Mouse (Mus musculus): ENCODE results near the gene Mtor. TPM values are rescaled to one million over a fixed set of nuclear protein-coding genes. Genes with fewer than 3 reads are reported as not detected.

Gene Mtor
- polyA plus RNA-seq, 1 experiment from 2014 or later, result 16.3 TPM

DNA sequence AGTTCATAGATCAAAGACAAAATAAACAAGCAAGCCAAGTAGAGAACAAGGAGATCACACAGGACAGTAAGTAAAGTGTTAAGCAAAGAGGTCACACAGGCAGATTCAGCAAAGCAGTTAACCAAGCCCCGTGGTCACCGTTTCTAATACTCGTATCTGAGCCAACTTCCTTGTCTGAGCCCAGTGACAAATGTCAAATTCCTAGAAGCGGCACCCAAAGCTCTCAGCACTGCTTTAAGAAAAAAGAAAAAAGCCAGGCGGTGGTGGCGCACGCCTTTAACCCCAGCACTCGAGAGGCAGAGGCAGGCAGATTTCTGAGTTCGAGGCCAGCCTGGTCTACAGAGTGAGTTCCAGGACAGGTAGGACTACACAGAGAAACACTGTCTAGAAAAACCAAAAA is 138.2 kb downstream of the Mtor start:
- Histone ChIP-seq H3K9me3 (ENCODE audit: low read length) (no peaks in the 10 kb centered on the region), H3K9ac (replicated peaks; ENCODE audit: low read length) (no peak overlapping the region), H3K36me3 (ENCODE audit: insufficient read depth, low read length) (peaks cover 14% of the 10 kb centered on the region; the same call in 1 of the 2 replicates), H3K27ac (ENCODE audit: low read length) (no peak overlapping the region), H3K4me3 (ENCODE audit: low read length) (no peak overlapping the region), H3K4me2 (replicated peaks; ENCODE audit: low read depth, low read length) (no peak overlapping the region), H3K27me3 (ENCODE audit: insufficient read depth, low read length) (no peaks in the 10 kb centered on the region), H3K4me1 (ENCODE audit: insufficient read depth, low read length) (0 out of 2 replicates have a peak, but pooled peaks cover 3% of the 10 kb centered on the region)
- WGBS, result 75% methylated on average over 9 of the region's 9 CpGs
- ATAC-seq (ENCODE audit: low FRiP score, low TSS enrichment), result no peak

DNA sequence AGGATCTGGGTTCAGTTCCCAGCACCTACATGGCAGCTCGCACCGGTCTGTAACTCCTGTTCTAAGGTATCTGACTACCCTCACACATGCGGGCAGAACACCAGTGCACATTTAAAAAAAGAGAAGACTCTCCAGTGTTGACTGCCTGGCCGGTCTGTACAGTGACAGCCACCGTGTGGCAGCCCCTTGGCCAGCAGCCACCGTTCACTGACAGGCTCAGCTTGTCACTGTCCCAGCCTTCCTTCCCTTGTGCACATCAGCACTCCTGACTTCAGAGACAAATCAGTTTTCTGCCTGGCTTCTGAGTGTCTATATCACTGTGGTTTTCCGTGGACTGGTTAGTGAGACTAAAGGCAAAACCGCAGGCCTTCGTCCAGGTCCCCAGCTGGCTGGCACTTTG is 140.4 kb downstream of the Mtor start:
- H3K4me1 ChIP-seq (ENCODE audit: insufficient read depth, low read length), result peaks cover 14% of the 10 kb centered on the region
- H3K4me3 ChIP-seq (ENCODE audit: low read length), result no peak overlapping the region
- H3K27me3 ChIP-seq (ENCODE audit: insufficient read depth, low read length), result no peaks in the 10 kb centered on the region
- no peaks in the 10 kb centered on the region for H3K9me3 ChIP-seq (ENCODE audit: low read length)
- H3K4me2 ChIP-seq (replicated peaks; ENCODE audit: low read depth, low read length), result no peak overlapping the region
- H3K9ac ChIP-seq (replicated peaks; ENCODE audit: low read length), result no peak overlapping the region
- ATAC-seq (ENCODE audit: low FRiP score, low TSS enrichment), result no peak
- 82% methylated on average over 9 of the region's 9 CpGs for WGBS
- peaks cover 5% of the 10 kb centered on the region for H3K36me3 ChIP-seq (ENCODE audit: insufficient read depth, low read length)
- no peak overlapping the region for H3K27ac ChIP-seq (ENCODE audit: low read length)

DNA sequence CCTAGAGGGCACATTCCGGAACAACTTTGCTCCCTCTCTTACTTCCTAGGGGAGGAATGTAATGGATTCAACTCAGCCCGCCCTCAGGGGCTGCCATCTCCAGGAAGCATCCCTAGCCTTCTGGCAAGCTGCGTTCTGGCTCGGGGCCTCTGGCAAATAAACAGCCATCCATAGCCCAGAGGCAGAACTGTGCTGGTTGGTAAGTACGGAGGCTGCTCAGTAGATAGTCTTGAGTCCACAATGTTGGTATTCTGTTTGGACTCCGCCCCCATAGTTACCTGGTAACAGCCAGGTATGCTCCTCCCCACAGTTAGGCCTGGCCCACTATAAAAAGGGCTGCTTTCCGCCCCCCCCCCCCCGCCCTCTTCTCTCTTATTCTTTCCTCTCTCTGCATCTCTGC is 141.2 kb downstream of the Mtor start:
- Histone ChIP-seq H3K27me3 (ENCODE audit: insufficient read depth, low read length) (no peaks in the 10 kb centered on the region), H3K4me2 (replicated peaks; ENCODE audit: low read depth, low read length) (no peak overlapping the region), H3K9ac (replicated peaks; ENCODE audit: low read length) (no peak overlapping the region), H3K9me3 (ENCODE audit: low read length) (no peaks in the 10 kb centered on the region), H3K4me3 (ENCODE audit: low read length) (no peak overlapping the region), H3K27ac (ENCODE audit: low read length) (no peak overlapping the region), H3K4me1 (ENCODE audit: insufficient read depth, low read length) (peaks cover 14% of the 10 kb centered on the region), H3K36me3 (ENCODE audit: insufficient read depth, low read length) (peaks cover 13% of the 10 kb centered on the region)
- ATAC-seq (ENCODE audit: low FRiP score, low TSS enrichment), result no peak
- WGBS, result 59% methylated on average over 6 of the region's 8 CpGs

DNA sequence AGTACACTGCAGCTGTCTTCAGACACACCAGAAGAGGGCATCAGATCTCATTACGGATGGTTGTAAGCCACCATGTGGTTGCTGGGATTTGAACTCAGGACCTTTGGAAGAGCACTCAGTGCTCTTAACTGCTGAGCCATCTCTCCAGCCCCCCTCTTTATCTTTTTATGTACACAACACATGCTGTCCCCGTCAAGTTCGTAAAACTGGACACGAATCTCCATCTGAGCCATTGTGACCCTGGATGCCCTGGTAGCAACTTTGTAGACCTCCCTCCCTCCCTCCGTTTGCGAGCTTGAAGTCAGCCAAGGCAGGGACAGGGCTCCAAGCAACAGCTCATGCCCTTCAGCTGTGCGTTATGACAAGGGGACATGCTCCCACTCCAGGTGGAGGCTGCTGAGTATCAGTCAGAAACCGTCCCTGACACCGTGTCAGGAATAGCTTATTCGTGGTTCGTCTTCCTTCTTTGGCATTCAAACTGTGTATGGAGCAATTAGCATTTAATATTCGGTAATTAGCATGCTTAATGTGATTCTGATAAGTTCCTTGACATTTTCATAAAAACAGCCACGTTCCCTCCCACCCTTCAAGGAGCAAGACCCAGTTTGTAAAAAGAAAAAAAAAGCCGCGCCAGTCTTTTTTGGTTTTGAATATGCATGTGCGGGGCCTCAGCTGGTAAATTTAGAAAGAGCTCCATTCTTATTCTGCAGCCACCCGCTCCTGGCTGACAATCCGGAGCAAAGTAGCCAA is 142.2 kb downstream of the Mtor start:
- Histone ChIP-seq H3K27me3 (ENCODE audit: insufficient read depth, low read length) (no peaks in the 10 kb centered on the region), H3K4me2 (replicated peaks; ENCODE audit: low read depth, low read length) (peak overlapping the region; percentile 66), H3K27ac (ENCODE audit: low read length) (peak overlapping the region; percentile 76), H3K36me3 (ENCODE audit: insufficient read depth, low read length) (peaks cover 23% of the 10 kb centered on the region), H3K9ac (replicated peaks; ENCODE audit: low read length) (peak overlapping the region; percentile 69), H3K4me1 (ENCODE audit: insufficient read depth, low read length) (peaks cover 14% of the 10 kb centered on the region), H3K9me3 (ENCODE audit: low read length) (no peaks in the 10 kb centered on the region), H3K4me3 (ENCODE audit: low read length) (peak overlapping the region; percentile 95)
- WGBS, result 3% methylated on average over 18 of the region's 18 CpGs
- no peak for ATAC-seq (ENCODE audit: low FRiP score, low TSS enrichment)

DNA sequence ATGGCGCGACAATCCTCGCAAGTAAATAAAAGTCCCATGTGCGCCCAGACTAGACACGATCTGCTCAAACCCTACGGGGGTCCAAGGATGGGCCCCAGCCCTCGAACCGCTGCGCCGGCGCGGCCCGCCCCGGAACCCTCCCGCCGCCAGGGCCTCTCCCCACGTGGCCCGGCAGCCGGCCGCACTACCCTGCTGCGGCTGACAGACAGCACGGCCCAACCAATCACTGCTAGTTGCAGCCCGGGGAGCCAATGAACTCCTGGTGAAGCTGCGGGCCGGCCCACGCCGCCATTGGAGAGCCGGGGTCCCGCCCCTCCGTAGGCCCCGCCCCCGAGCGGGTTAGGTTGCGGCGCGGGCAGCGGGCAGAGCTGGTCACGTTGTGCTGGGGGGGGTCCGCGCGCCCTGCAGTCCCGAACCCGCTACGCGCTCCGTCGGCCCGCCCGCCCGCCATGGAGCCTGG is 142.8 kb downstream of the Mtor start, which contains the start of gene Srm:
Gene Srm (plus strand): TSS at position 333 of the 460 bp plus-strand sequence.
- H3K4me3 ChIP-seq (ENCODE audit: low read length), result peak within 1 kb of the TSS; percentile 95
- under 1% methylated on average over 39 of the region's 50 CpGs for WGBS
- ATAC-seq (ENCODE audit: low FRiP score, low TSS enrichment), result peak; percentile 100
- peak within 1 kb of the TSS; percentile 96 for H3K4me2 ChIP-seq (replicated peaks; ENCODE audit: low read depth, low read length)
- H3K27me3 ChIP-seq (ENCODE audit: insufficient read depth, low read length), result no peaks in the 10 kb centered on the region
- no peaks in the 10 kb centered on the region for H3K9me3 ChIP-seq (ENCODE audit: low read length)
- H3K27ac ChIP-seq (ENCODE audit: low read length), result peak within 1 kb of the TSS; percentile 76
- peak within 1 kb of the TSS; percentile 87 for H3K9ac ChIP-seq (replicated peaks; ENCODE audit: low read length)
- H3K36me3 ChIP-seq (ENCODE audit: insufficient read depth, low read length), result peaks cover 29% of the 10 kb centered on the region
- H3K4me1 ChIP-seq (ENCODE audit: insufficient read depth, low read length), result peaks cover 14% of the 10 kb centered on the region

DNA sequence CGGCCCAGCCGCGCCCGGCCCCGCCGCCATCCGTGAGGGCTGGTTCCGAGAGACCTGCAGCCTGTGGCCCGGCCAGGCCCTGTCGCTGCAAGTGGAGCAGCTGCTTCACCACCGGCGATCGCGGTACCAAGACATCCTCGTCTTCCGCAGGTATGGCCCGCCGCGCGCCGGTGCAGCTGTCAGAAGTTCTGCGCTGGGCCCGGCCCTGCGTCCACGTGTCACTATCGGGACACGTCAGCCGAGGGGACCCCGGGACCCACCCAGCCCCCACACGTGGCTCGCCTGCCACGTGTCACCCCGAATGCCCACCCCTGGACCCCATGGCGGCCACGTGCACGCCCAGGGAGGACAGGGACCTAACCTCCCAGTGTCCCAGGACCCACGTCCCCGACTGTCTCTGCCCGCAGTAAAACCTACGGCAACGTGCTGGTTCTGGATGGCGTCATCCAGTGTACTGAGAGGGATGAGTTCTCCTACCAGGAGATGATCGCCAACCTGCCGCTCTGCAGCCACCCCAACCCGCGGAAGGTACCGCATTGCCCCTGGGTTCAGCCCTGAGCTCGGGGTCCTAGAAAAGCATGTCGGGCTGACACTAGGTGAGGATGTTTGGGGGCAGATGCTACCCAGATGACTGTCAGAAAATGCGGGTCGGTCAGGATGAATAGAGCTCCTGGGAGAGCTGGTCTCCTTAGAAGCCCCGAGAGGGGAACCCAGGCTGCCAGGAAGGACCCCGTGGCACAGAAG is 143.4 kb downstream of the Mtor start:
- H3K9me3 ChIP-seq (ENCODE audit: low read length), result no peaks in the 10 kb centered on the region
- peak overlapping the region; percentile 96 for H3K4me2 ChIP-seq (replicated peaks; ENCODE audit: low read depth, low read length)
- peaks cover 14% of the 10 kb centered on the region for H3K4me1 ChIP-seq (ENCODE audit: insufficient read depth, low read length)
- H3K27ac ChIP-seq (ENCODE audit: low read length), result no peak overlapping the region
- H3K36me3 ChIP-seq (ENCODE audit: insufficient read depth, low read length), result peaks cover 35% of the 10 kb centered on the region
- H3K9ac ChIP-seq (replicated peaks; ENCODE audit: low read length), result peak overlapping the region; percentile 87
- ATAC-seq (ENCODE audit: low FRiP score, low TSS enrichment), result peak; percentile 44
- peak overlapping the region; percentile 95 for H3K4me3 ChIP-seq (ENCODE audit: low read length)
- under 1% methylated on average over 53 of the region's 53 CpGs for WGBS
- H3K27me3 ChIP-seq (ENCODE audit: insufficient read depth, low read length), result no peaks in the 10 kb centered on the region

DNA sequence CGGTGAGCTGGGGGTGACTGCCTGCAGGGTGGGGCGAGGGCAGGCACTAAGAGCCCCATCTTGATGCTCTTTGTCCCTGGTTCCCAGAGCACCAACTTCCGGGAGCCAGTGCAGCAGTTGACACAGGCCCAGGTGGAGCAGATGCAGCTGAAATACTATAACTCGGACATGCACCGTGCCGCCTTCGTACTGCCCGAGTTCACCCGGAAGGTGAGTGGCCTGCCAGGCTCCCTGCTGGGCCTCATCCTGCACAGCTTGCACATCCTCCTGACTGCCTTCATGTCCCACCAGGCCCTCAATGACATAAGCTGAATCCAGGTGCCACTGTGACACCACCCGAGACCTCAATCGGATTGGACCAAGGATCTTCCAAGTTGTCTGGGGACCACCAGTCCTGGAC is 145.6 kb downstream of the Mtor start:
- Histone ChIP-seq H3K4me2 (replicated peaks; ENCODE audit: low read depth, low read length) (no peak overlapping the region), H3K9ac (replicated peaks; ENCODE audit: low read length) (no peak overlapping the region), H3K4me1 (ENCODE audit: insufficient read depth, low read length) (peaks cover 14% of the 10 kb centered on the region), H3K36me3 (ENCODE audit: insufficient read depth, low read length) (peaks cover 55% of the 10 kb centered on the region), H3K27me3 (ENCODE audit: insufficient read depth, low read length) (no peaks in the 10 kb centered on the region), H3K27ac (ENCODE audit: low read length) (no peak overlapping the region), H3K4me3 (ENCODE audit: low read length) (no peak overlapping the region), H3K9me3 (ENCODE audit: low read length) (peaks cover 6% of the 10 kb centered on the region)
- 92% methylated on average over 11 of the region's 11 CpGs for WGBS
- no peak for ATAC-seq (ENCODE audit: low FRiP score, low TSS enrichment)

DNA sequence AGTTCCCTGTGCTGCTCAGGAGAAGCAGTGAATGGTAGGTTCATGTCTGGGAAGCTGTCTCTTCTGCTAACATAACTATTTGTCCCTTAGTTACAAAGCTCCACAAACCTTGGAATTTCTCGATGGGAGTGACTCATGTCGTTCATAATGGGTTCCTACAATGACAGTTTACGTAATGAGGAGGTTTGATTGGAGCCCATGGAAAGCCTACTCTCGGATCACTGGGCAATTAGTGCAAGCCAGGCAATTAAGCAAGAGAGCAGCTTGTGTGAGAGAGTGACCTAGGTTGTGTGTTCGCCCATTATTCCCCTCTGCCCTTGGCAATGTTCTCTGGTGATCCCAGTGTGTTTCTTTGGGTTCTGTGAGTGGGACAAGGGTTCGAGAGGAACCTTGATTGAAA is 147.5 kb downstream of the Mtor start:
- Histone ChIP-seq H3K9me3 (ENCODE audit: low read length) (peaks cover 9% of the 10 kb centered on the region), H3K4me3 (ENCODE audit: low read length) (no peak overlapping the region), H3K4me1 (ENCODE audit: insufficient read depth, low read length) (peaks cover 10% of the 10 kb centered on the region), H3K27me3 (ENCODE audit: insufficient read depth, low read length) (no peaks in the 10 kb centered on the region), H3K9ac (replicated peaks; ENCODE audit: low read length) (no peak overlapping the region), H3K27ac (ENCODE audit: low read length) (no peak overlapping the region), H3K36me3 (ENCODE audit: insufficient read depth, low read length) (peaks cover 62% of the 10 kb centered on the region), H3K4me2 (replicated peaks; ENCODE audit: low read depth, low read length) (no peak overlapping the region)
- 92% methylated on average over 6 of the region's 6 CpGs for WGBS
- ATAC-seq (ENCODE audit: low FRiP score, low TSS enrichment), result no peak

DNA sequence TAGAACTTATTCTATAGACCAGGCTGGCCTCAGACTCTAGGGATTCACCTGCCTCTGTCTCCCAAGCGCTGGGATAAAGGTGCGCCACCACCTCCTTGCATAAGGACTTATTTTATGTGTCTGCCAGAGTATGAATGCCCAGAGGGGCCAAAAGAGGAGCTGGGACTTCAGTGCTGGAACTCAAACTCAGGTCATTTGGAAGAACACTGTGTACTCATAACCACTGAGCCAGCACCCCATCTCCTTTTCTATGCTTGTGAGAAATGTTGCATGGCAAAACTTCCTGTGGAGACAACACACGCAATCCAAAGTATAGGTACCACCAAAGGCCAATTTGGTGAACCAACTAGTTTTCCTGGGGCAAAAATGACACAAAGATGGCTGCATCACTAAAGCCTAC is 148.3 kb downstream of the Mtor start:
- no peak for ATAC-seq (ENCODE audit: low FRiP score, low TSS enrichment)
- no peaks in the 10 kb centered on the region for H3K27me3 ChIP-seq (ENCODE audit: insufficient read depth, low read length)
- H3K27ac ChIP-seq (ENCODE audit: low read length), result no peak overlapping the region
- H3K9ac ChIP-seq (replicated peaks; ENCODE audit: low read length), result no peak overlapping the region
- WGBS, result 93% methylated on average over 3 of the region's 3 CpGs
- H3K4me2 ChIP-seq (replicated peaks; ENCODE audit: low read depth, low read length), result no peak overlapping the region
- peaks cover 9% of the 10 kb centered on the region for H3K9me3 ChIP-seq (ENCODE audit: low read length)
- H3K36me3 ChIP-seq (ENCODE audit: insufficient read depth, low read length), result peaks cover 62% of the 10 kb centered on the region
- no peak overlapping the region for H3K4me3 ChIP-seq (ENCODE audit: low read length)
- H3K4me1 ChIP-seq (ENCODE audit: insufficient read depth, low read length), result peaks cover 10% of the 10 kb centered on the region

DNA sequence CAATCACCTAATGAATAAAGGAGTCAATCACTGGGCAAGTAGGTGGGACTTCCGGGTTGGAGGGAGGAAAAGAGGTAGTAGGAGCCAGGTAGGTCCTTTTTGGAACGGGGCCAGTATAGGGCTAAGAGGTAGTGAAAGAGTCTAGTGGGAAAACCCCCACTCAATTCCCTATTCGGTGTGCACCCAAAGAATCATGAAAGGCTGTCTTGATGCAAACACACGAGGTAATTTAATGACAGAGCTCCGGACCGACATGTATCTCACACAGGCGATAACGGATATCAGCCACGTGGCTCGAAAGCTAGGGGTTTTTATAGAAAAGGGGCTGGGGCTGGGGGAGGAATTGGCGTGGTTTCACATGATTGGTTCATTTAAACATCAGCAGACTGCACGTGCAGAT is 150.4 kb downstream of the Mtor start:
- H3K36me3 ChIP-seq (ENCODE audit: insufficient read depth, low read length), result peaks cover 57% of the 10 kb centered on the region
- 94% methylated on average over 12 of the region's 12 CpGs for WGBS

More for the DNA sequence above, 150.4 kb downstream of the Mtor start:
- no peak for ATAC-seq (ENCODE audit: low FRiP score, low TSS enrichment)
- no peak overlapping the region for H3K4me2 ChIP-seq (replicated peaks; ENCODE audit: low read depth, low read length)
- H3K27me3 ChIP-seq (ENCODE audit: insufficient read depth, low read length), result no peaks in the 10 kb centered on the region
- no peak overlapping the region for H3K27ac ChIP-seq (ENCODE audit: low read length)
- H3K9ac ChIP-seq (replicated peaks; ENCODE audit: low read length), result no peak overlapping the region
- H3K4me1 ChIP-seq (ENCODE audit: insufficient read depth, low read length), result no peaks in the 10 kb centered on the region
- H3K9me3 ChIP-seq (ENCODE audit: low read length), result peaks cover 9% of the 10 kb centered on the region
- H3K4me3 ChIP-seq (ENCODE audit: low read length), result no peak overlapping the region
